Mouse (Mus musculus): ENCODE measurements around the gene Isy1. TPM values are rescaled to one million over a fixed set of nuclear protein-coding genes. Genes with fewer than 3 reads are reported as not detected.
A peak's percentile ranks its signal among the peaks of the same experiment; 100 is the strongest.

The Isy1 gene
- total RNA-seq, 2 experiments from 2014 or later: 28.0 to 34.2 TPM

DNA sequence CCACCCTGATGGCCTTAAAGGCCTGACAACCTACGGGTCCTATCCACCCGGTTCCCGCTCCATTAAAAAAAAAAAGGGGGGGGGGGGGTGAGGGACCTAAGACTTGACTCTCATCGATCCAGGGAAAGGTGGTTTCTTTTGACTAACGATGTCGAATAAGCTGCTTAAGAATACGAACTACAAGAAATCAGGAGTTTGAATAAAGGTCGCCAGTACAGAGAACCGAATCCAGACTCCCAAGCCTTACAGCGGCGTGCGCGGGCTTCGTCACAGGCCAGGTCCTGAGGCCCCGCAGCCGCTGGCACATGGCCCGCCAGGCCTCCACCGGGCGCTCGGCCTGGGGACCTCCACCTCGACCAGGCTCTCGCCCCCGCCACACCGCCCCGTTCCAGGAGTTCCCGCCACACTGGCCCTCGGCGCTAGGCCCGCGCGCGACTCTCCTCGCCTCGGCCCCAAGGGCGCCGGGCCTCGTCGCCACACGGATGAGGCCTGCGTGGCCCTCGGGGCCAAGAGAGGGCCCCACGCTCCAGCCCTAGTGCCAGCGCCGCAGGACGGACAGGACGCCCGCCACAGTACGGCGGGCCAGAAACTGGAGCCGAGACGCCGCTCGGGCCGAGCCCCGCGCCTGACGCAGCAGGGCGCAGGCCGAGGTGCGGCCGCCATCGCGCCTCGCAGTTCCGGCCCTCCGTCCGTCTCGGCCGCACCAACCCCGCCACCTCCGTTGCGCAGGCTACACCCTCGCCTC is 11.7 kb upstream of the Isy1 start:
- DNase-seq (ENCODE audit: low spot score in 2 of 2): peak; percentile 20 to 40

DNA sequence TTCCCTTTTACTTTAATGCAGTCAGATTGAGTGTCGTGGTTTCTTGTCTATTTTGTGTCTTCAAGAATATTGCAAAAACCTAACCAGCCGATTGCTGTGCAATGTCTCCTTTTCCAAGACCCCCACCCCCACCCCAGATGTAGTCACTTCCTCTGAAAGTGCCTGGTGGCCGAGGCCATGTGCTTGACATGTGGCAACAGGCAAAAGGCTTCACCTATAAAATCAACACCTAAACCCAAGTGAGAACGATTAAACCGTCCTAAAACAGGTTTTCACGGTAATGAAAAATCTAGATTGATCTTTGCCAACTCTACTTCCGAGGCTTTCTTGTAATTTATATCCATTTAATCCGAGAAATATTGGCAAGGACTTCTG is 11.2 kb upstream of the Isy1 start:
- DNase-seq (ENCODE audit: low spot score in 2 of 2): no peak

DNA sequence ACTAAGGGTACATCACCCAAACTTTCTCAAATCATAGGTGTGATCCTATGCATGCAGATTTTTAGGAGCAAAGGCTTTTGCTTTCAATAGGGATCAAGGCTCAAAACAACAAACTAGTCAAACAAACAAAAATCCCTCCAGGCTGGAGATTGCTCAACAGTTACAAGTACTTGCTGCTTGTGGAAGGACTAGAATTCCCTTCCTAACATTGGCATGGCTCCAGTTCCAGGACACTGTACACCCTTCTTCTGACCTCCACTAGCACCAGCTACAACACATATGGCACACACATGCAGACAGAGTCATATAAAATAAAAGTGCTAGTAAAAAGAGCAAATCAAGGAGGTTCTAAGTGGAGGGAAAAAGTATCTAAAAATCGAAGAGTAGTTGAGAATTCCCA is 8.2 kb upstream of the Isy1 start:
- no peak for DNase-seq (ENCODE audit: low spot score in 2 of 2)

DNA sequence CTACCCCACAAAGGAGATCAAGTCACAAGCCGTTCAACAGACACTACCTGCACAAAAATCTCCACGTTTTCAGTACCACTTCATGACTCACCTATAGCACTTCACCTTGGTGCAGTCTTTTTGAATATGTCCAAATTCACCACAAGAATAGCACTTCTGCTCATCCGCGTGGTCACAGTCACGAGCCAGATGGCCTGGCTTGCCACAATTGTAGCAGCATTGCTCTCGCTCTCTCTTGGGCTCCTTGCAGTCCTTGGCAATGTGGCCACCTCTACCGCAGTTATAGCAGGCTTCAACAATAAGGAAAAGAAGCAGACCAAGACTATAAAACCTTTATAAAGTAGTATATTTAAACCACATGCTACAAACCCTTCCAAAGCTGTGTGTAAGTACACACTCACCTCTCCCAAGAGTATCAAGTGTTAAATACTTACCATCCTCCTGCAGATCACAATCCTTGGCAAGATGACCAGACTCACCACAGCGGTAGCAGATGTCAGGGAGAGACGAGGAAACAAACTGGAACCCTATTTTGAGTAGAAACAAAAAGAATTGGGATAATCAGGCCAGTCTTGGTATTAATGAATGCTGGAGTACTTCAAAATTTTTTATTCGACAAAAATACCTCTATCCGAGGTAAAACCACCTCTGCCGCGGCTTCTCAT is 6.6 kb upstream of the Isy1 start:
- DNase-seq (ENCODE audit: low spot score in 2 of 2): no peak

DNA sequence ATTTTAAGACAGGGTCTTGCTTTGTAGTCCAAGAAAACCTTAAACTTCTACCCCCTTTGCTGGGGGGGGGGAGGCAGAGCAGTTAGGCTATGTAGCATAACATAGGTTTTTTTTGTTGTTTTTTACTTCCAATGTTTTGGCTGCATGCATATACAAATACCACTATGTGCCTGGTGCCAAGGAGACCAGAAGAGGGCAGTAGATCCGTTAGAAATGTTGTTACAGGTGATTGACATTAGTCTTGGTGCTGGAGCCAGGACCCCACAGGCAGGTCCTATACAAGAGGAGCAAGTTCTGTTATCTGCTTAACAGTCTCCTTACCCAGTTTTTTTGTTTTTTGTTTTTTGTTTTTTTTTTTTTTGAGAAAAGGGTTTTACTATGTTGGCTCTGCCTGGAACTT is 3.7 kb upstream of the Isy1 start:
- DNase-seq (ENCODE audit: low spot score in 2 of 2): no peak

DNA sequence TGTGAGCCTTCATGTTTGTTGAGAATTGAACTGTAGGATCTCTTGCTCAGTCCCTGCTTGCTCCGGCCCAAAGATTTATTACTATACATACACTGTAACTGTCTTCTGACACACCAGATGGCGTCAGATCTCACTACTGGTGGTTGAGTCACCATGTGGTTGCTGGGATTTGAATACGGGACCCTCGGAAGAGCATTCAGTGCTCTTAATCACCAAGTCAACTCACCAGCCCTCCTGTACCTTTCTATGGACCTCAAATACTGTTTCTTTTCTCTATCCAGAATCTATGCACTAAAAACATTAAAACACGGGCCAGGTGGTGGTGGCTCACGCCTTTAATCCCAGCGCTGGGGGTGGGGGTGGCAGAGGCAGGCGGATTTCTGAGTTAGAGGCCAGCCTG is 3.0 kb upstream of the Isy1 start:
- no peak for DNase-seq (ENCODE audit: low spot score in 2 of 2)

DNA sequence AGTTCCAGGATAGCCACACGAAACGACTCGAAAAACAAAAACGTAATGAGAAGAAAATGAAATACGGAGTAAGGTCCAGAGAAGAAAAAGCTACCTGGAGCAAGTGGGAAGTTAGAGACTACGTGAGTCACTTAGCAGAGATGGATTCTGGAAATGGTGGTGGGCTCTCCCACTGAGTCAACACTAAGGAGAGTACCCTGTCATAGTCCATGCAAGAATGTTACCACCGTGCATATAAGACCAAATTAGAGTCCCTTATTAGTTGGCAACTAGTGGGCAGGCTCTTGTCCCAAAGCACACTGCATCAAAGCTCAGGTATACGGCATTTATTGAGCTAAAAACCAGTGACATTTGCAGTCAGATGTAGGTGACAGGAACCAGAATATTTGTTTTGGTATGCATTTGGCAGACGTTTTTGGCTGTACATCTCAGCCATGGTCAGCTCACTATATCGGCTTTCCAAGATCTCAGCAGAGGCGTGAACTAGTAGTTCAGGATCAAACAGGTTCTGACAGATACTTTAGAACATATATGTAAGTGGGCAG is 1.3 kb upstream of the Isy1 start:
- no peak for DNase-seq (ENCODE audit: low spot score in 2 of 2)

DNA sequence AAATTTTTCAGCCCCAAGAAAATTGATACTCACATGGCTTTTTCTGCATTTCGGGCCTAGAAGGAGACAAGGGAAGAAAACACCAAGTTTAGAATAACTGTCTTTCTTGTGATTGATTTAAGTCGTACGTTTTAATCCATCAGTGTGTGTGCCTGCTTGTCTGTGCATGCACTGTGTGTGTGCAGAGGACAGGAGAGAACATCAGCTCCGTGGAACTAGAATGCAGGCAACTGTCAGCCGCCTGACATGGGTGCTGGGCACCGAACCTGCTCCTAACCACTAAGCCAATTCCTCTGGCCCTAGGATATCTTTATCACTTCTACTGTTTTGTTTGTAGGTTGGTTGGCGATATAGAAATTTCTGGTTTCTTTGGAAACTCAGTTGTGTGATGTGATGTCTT is 2.9 kb downstream of the Isy1 start, which contains the start of gene Gm45140:
Gene Gm45140 (minus strand): TSS at position 101 of the 400 bp plus-strand sequence.
- no peak for DNase-seq (ENCODE audit: low spot score in 2 of 2)

DNA sequence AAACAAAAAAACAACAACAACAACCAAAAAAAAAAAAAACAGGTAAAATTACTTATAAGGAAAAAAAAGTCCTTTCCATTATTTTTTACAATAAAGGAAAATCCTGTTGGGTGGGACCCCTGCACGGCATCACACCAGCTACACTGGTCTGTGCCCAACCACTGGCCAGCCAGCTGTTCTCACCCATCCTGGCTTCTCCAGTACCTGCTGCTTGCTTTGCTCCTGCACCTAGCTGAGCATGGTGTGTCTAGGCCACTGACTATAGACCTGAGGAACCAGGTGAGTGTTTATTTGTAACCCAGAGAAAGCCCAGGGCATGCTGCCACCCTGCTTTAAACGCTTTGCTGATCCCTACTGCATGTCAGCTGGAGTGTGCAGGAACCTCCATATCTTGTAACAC is 18.2 kb downstream of the Isy1 start:
- no peak for DNase-seq (ENCODE audit: low spot score in 2 of 2)

DNA sequence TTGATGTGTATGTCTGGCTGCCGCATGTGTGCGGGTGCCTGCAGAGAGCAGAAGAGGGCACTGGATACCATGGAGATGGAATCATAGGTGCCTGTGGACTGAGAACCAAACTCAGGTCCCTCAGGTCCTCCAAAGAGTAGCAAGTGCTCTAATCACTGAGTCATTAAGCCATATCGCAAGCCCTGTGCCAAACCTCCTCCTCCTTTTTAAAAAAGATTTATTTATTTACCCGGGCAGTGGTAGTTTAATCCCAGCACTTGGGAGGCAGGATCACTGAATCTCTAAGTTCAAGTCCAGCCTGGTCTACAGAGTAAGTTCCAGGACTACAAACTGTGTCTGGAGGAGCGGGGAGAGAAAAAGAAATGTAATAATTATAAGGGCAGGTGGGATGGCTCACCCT is 24.1 kb downstream of the Isy1 start:
- no peak for DNase-seq (ENCODE audit: low spot score in 2 of 2)

DNA sequence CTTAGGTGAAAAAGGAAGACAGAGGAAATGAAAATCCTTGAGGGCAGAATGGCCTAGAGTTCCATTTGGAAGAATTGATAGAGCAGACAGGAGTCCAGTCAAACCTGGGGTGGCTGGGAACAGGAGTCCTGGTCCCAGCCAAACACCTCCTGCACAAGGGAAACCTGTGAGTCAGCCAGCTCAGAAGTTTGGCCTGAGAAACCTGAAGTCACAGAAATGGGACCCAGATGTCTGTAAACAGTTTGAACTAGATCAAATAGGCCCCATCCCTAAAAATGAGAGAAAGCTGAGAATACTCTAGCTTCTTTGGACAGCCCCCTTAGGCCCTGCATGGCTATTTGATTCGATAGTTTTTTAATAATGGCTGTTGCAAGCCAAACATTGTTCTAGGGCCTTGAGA is 25.9 kb downstream of the Isy1 start:
- DNase-seq (ENCODE audit: low spot score in 2 of 2): no peak

DNA sequence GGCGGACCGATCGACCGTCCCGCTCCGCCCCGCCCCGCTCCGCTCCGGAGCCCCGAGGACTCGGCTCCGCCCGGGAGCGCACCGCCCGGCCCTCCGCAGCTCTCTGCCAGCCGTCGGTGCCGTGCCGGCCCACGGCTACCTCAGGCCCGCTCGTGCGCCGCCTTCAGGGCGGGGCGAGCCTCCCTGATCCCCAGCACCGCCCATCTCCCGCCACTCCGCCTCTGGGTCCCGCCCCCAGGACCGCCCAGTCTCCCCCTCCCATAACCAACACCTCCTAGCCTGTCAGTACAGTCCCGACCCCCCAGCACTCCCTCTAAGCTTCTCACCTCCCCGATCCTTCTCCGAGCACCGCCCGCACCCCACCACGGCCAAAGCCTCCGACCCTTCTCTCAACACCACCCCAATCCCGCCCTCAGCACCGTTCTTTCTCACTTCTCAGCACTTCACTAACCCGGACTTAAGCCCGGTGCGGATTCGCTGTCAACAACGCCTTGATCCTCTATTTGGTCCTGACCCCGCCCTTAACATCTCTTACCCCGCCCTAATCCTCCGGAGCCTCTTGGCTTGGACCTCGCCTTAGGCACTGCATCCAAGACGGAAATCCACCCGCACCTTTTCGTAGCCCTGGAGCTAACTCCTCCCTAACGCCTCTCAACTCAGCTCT is 26.8 kb downstream of the Isy1 start, which contains the start of gene Rab43:
Gene Rab43 (minus strand): TSS at position 490 of the 664 bp plus-strand sequence.
- peak; percentile 83 to 90 for DNase-seq (ENCODE audit: low spot score in 2 of 2)

DNA sequence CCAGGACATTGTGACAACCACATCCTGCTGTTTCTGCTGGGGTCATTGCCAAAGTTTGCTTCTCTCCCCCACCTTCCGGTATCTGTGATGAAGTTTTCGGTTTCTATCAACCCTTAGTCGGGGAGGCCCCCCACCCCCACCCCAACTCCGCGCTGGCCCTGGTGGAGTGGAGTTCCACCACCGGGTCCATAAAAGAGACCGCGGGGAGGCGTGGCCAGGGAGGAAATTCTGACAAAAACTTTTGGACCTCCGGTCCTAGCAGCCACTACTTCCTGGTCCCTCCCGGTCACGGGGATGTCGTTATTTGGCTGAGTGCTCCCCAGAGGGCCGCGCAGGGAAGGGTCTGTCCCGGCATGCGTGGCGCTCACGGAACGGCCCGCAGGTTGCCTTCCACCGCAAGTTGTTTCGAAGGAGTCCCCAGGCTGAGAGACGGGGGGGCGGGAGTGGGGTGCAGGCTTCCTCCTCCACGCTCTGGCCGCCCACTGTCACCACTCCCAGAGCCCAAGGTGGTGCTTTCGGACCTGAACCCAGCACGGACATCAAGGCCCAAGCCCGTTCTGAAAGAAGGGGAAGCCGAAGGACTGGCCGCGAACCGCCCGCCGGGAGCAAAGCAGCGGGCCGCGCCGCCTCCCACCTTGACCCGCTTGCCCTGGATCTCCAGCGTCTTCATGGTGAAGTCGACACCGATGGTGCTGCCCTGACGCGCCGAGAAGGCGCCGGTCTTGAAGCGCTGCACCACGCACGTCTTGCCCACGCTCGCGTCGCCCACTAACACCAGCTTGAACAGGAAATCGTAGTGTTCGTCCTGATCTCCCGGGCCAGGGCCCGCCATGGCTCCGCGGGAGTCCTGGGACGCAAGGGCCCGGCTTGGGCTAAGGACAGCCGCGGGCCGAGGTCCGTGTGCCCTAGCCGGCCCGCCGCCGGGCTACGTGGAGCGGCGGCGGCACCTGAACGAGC is 27.6 kb downstream of the Isy1 start:
- DNase-seq (ENCODE audit: low spot score in 2 of 2): peak; percentile 47 to 64

DNA sequence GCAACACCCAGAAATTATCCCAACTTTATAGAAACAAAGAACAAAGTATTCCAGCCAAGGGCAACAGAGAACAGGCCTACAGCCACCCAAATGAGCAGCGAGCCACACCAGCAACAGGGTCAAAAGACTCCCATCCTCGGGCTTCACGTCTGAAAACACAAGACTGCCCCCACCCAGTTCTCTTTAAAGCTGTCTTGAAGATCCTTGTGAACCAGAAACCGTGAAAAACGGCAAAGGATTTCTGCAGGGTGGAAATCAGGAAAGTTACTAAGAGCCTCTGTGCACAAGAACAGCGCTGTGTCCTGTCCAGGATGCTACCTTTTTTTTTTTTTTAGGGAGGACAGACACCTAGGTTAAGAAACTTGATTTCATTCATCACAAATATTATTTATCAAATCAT is 28.3 kb downstream of the Isy1 start:
- no peak for DNase-seq (ENCODE audit: low spot score in 2 of 2)

DNA sequence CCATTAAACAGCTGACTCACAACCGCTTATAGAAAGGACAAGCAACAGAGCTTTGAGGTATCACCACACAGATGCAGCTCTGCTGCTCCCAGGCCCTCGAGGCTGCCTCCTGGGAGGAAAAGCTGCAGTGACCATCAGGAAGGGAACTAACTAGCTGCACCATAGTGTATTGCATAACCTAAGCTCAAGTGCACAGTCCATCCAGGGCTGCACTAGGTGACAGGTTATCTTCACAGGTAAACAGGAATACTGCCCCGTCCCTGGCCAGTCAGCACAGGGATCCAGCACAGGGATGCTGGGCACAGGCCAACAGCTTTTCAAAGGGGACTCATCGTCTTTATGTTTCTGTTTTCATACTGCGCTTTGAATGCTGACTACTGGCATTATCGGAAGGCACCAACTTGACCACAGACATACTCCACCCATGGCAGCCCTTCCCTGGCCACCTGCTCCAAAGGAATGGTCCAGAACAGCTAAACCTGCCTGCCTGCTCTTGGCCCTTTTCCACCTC is 28.9 kb downstream of the Isy1 start:
- DNase-seq (ENCODE audit: low spot score in 2 of 2): no peak

DNA sequence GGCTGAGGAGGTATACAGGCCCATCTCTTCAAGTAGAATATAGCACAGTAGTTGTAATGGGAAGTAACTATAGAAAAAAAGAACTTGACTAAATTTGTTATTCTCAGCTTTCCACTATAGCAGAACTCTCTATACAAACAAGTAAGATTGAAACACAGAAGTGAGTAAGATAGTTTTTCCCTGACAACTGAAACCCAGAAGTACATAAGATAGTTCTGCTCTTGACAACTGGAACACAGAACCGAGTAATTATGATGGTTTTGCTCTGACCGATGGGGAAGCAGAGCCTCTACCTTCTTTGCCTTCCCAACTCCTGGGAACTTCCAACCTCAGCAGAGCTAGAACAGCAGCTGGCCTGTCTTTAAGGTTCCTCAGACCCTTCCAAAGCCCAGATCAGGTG is 29.5 kb downstream of the Isy1 start:
- DNase-seq (ENCODE audit: low spot score in 2 of 2): no peak

DNA sequence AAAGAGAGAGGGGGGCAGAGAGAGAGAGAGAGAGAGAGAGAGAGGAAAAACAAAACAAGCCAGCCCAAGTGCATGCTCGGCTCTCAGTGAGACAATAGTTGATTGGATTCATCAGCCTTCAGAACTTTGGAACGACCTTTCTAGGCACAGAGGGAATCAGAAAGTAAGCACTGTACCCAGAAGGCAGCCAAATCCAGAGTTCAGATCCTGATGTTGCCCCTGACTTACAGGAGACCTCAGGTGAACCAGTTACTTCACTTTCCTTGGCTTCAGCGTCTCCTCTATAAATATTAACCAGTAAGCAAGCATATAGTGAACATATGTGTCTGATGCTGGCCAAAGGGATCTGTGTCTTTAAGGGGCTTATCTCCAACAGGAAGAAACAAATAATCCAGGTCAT is 30.1 kb downstream of the Isy1 start:
- no peak for DNase-seq (ENCODE audit: low spot score in 2 of 2)

DNA sequence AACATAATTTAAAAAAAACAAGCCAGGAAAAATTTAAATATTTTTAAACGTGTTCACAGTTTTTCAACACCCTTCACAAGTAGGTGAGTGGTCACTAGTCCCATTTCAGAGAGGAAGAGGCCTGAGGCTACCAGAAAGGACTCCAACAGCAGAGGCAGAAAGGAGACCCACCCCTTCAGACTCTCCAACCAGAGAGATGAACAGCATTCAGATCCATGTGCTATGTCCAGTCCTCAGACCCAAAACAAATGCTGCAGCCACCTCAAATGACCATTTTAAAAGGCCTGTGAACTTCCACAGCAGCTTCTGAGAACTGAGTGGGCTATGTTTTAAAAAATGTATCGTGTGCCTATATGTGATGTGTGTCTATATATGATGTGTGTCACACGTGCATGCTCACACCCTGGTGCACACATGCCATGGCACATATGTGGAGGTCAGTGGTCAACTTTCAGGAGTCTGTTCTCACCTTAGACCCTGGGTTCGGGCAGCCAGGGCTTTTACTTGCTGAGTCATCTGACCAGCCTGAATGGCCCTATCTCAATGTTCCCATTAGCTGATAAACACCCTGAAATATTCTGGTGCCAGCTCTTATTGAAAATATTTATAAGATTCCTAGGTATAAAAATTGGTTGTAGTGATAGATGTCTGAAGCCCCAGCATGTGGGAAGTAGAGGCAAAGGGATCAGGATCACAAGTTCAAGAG is 30.7 kb downstream of the Isy1 start:
- DNase-seq (ENCODE audit: low spot score in 2 of 2): no peak

DNA sequence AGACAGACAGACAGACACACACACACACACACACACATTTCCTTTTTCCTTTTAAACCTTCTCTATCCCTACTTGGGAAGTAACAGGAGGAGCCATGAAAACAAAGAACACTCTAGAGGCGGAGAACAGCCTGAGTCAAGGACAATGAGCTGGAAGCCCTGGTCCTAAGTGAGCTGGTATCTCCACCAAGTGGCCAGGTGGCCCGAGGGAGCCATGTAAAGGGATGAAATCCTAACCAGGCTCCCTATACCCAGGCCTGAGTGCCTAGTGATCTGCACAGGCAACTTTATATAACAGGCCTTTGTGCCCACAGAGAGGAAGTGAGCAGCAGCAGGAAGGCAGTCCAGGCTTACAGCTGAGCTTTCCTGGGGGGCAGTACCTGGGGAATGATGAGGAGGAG is 31.7 kb downstream of the Isy1 start:
- DNase-seq (ENCODE audit: low spot score in 2 of 2): no peak

DNA sequence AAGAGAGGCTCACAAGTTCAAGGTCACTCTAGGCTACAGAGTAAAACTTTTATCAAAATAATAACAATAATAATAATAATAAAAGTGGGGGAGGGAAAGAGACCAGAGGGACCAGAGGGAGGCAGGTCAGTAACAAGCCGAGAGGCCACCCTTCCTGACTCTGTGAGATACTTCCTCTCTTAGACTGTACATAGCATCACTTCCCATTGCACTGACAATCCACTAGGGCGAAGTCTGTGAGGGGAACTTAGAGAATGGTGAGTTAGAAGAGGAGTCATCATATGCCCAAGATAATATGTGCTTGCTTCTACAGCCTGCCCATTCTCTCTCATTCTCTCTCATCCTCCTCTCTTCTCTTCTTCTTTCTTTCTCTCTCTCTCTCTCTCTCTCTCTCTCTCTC is 32.6 kb downstream of the Isy1 start:
- DNase-seq (ENCODE audit: low spot score in 2 of 2): no peak

Data from left cerebral cortex, adult 18-20 months (tissue).